Mouse (Mus musculus): ENCODE results near the gene 2310022B05Rik.

DNA sequence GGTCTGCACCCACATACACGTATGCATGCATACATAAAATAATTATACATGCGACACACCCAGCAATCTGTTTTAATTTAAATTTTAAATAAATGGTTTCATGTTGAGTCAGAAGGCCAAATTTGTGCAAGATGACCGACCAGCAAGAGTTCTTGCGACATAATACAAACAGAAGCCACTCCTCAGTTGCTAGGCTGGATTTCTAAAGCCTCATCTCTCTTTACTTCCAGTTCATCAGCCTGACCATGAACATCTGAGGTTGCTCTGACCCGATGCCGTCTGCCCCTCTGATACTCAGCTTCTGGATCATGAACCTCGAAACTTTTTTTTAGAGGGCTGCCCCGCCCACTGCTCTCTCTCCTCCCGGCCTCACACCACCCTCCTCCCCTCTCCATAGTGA is 44.9 kb downstream of the 2310022B05Rik start:
- TF ChIP-seq CTCF (IDR thresholded peaks at IDR 0.05) (no peak), POLR2A (IDR thresholded peaks at IDR 0.05; ENCODE audit: insufficient read depth, low read depth, low read length) (no peak)
